Mouse (Mus musculus): ENCODE data around the gene Hmgcs2.

Gene Hmgcs2

DNA sequence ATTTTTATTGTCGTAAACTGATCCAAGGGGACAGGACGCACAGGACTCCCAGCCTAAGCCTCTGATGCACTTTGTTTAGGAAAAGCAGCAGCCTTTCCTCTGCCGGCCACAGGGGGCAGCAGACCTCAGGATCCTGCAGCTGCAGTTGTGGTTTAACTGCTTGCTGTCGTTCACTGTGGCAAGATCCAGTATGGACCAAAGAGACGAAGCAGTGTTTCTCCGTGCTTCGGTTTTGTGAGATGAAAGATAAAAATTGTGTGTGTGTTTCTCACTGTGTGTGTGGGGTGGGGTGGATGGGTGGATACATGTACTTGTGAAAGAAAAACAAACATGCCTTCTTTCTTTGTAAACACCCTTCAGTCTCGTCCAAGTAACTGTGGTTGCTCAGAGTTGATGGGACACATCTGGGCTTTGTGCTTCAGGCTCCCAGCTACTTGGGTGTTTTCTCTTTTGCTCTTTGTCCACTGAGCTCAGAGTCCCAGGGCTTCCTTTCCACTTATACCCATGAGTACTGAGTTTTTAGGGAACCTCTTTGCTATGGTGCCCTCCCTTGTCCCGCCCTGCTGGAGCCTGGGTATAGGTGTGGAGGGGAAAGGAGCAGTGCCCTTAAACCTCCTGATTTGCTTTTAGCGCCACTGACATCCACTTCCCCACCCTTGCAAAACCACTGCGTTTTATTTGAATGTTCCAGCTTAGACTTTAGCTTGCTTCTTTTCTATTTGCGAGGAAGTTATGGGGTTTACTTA, 871 bp downstream of the Hmgcs2 start:
- peak; percentile 71 for DNase-seq (ENCODE audit: low read depth, low spot score)

DNA sequence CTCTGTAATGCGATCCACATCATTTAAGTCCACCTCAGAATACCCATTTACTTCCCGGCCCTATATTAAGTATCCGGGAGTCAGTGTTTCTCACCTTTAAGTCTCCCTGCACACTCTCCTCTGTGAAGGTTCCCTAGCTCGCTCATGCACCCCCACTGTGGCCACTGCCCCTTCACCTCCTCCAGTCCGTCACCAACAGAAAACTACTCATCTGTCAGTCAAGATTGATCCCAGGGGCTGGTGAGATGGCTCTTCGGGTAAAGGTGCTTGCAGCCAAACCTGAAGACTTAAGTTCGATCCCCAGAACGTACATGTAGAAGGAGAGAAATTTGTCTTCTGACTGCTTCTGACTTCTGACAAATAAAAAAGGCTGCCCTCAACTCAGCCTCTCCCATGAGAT, 2.2 kb downstream of the Hmgcs2 start:
- DNase-seq (ENCODE audit: low read depth, low spot score) = no peak

DNA sequence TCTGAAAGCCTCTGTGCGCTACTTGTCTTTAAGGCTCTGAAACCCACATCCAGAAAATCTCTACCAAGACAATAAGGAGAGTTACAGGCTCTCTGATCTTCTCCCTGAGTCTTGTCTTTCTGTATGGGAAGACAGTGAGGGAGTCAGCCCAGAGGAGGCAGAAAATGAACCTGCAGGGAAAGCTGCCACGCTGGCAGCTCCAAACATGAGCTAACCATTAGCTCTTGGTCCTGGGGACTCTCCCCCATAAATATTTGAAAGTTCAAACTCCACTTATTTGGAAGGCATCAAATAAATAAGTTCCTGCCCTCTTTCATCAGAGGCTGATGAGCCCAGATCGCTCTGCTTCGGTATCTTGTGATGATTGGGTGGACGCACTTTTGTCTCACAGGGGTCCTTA, 3.0 kb downstream of the Hmgcs2 start:
- DNase-seq (ENCODE audit: low read depth, low spot score) = no peak

- no peak for DNase-seq (ENCODE audit: low read depth, low spot score)
Measured at GRCm38 (mm10) chr3:98291044-98291443, 10.8 kb downstream of the Hmgcs2 start.

DNA sequence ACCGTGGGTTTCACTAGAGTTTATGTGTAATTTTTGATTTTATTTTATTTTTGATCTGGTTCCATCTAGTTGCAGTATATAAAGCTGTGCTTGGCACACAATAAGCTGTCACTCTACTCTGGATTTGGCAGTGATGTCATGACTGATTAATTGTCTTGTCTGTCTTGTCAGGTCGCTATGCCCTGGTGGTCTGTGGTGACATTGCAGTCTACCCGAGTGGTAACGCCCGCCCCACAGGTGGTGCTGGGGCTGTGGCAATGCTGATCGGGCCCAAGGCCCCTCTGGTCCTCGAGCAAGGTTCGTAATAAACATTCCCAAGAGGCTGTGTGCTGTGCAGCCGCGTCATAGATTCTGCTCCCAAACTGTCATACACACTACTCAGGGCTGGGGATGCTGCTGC, 15.7 kb downstream of the Hmgcs2 start:
- no peak for DNase-seq (ENCODE audit: low read depth, low spot score)

DNA sequence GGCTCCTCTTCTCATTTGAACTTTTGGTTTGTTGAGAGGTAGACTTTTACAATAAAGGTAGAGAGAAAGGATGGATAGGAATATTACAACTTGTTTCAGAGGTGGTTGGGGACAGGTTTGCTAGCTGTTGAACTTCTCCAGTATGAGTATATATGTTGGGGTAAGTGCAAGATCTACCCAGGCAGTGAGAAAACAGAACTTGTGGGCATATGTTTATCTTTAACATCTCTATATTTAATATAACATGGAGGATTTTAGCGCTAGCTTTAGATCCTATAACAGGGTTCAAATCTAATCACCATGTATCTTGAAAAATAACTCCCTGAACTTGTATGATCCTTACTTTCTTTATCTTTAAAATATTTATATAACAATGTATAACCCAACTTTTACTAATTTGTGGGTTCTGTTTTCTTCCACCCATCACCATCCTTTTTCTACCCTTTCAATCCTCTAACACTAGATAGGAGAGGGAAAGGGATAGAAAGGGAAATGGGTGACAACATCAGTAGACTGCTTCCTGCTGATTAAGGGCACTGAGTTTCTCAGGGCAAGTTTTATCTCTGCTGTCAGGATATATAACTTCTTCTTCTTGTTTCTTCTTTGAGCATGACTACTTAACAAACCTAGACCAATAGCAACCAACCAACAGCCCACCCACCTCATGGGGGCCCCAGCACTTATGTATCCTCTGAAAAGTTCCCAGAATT, 19.3 kb downstream of the Hmgcs2 start:
- DNase-seq (ENCODE audit: low read depth, low spot score) = no peak

DNA sequence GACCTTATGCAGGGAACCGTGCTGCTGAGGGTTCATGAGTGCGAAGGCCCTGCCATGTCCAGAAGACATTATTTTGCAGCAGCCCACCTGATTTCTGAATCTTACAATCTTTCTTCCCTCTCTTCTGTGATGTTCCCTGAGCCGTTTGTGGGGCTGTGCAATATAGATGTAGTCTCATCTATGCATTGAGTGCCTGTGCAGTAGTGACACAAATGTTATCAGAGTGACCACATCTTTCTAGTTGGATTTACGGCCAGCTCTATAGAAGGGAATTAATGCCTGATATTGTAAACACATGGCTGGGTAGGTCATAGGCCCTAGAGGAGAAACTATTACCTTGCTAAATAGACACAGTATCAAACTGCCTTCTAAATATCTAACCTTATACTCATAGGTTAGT, 20.0 kb downstream of the Hmgcs2 start:
- no peak for DNase-seq (ENCODE audit: low read depth, low spot score)

DNA sequence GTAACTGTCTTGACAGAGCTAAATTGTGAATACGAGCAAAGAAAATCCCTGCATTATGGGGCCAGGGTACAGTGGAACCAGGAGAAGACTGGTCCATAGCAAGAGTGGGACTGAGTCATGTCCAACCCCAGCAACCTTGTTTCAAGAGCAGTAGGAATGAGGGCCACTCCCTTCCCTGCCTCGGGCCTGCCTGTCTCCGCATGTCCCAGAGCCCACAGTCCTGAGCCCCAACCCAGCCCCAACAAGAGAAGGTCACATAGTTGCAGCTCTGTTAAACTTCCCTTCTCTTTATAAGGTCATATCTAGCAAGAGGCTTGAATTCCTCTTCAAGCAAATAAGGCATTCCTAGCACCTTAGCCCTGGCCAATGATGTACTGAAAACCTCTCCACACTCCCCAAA, 21.5 kb downstream of the Hmgcs2 start:
- DNase-seq (ENCODE audit: low read depth, low spot score) = no peak

- no peak for DNase-seq (ENCODE audit: low read depth, low spot score)
Measured at GRCm38 (mm10) chr3:98308606-98309005, 28.4 kb downstream of the Hmgcs2 start.

GRCm38 (mm10) chr3:98310456-98310855, 30.2 kb downstream of the Hmgcs2 start:
- no peak for DNase-seq (ENCODE audit: low read depth, low spot score)

GRCm38 (mm10) chr3:98312867-98313266, 32.6 kb downstream of the Hmgcs2 start:
- DNase-seq (ENCODE audit: low read depth, low spot score) = peak; percentile 78

GRCm38 (mm10) chr3:98313294-98314155, 33.3 kb downstream of the Hmgcs2 start:
- DNase-seq (ENCODE audit: low read depth, low spot score) = no peak

DNA sequence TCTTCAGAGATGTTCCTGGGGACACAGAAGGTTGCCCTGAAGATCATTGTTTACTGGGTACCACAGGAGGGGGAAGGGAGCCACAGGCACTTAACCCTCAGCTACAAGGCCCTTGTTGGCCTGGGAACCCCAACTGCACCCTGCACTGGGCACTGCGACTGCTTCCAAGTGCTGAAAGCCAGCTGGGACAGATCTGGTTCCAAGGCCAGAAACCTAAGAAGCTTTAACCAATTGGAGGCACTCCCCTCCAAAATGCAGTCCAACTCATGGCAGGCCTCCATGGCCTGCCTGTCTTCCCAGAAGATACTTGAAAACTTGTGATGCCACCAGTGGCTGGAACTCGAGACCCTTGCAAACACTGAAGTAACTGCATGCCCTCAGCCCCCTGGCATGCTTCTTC, 34.9 kb downstream of the Hmgcs2 start:
- no peak for DNase-seq (ENCODE audit: low read depth, low spot score)

DNA sequence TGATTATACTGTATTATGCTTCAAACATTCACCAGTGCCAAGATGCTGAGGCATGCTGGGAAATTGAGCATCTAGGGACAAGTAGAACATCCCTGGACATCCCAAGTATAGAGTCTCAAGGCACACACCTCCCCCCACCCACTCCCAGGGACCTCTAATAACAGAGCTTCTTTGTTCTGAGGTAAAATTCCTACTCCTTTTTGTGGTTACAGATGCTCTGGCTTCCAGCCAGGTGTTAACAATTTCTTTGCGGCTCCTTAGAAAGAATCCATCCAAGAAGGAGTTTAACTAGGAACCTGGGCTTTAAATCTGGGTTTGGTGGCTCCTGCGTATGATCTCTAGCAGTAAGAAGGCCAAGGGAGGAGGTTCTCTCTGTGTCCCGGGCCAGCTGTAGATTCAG, 36.9 kb downstream of the Hmgcs2 start:
- no peak for DNase-seq (ENCODE audit: low read depth, low spot score)

- peak; percentile 70 for DNase-seq (ENCODE audit: low read depth, low spot score)
Measured at GRCm38 (mm10) chr3:98319190-98319589, 39.0 kb downstream of the Hmgcs2 start.

- no peak for DNase-seq (ENCODE audit: low read depth, low spot score)
Measured at GRCm38 (mm10) chr3:98322209-98322608, 42.0 kb downstream of the Hmgcs2 start.

GRCm38 (mm10) chr3:98324235-98324634, 44.0 kb downstream of the Hmgcs2 start:
- DNase-seq (ENCODE audit: low read depth, low spot score) = peak; percentile 29

GRCm38 (mm10) chr3:98334010-98334409, 53.8 kb downstream of the Hmgcs2 start:
- no peak for DNase-seq (ENCODE audit: low read depth, low spot score)

- no peak for DNase-seq (ENCODE audit: low read depth, low spot score)
Measured at GRCm38 (mm10) chr3:98335331-98335730, 55.1 kb downstream of the Hmgcs2 start.

- DNase-seq (ENCODE audit: low read depth, low spot score) = no peak
Measured at GRCm38 (mm10) chr3:98335886-98336285, 55.7 kb downstream of the Hmgcs2 start.

DNA sequence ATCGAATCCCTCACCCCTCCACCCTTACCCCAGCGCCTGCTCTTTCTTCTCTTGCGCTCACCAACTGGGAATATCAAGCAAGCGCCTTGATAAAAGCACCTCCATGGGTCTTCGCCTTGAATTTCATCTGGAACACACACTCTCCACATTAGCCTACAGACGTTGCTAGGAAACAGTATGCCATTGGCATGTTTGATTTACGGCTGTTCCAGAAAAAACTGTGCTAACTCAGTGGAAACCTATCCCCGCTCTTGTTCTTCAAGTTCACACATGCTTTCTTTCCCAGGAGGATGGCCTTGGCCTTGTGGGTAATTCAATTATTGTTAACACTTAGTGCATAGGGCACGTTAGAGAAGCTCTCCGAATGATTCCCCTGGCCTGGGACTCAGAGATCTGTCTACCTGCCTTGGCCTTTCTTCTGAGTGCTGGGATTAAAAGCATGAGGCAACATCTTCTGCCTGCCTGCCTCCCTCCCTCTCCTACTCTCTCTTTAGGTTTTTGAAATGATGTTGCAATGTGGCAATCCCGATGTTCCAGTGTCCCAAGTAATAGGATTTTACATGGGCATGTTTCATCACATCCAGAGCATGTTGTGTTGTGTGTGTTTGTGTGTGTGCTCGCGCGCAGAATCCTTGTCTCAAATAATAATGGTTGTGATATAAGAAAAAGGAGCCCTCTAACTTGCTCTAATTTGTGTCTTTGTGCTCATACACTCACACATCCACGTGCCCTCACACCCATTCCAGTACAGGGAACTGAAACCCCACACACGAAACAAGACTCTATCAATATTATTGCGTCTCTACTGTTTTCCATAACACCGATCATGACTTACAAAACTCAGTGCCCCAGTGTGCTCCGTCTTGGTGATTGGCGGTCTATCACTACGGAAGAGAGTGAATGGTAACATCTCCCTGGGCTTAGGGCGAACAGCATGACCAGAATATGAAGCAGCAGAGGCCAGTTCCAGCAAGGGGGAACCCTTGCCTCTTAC, 56.7 kb downstream of the Hmgcs2 start:
- DNase-seq (ENCODE audit: low read depth, low spot score) = peak; percentile 75
